19 mouse cellular contexts compared by ENCODE assay signal in the genomic region with DNA sequence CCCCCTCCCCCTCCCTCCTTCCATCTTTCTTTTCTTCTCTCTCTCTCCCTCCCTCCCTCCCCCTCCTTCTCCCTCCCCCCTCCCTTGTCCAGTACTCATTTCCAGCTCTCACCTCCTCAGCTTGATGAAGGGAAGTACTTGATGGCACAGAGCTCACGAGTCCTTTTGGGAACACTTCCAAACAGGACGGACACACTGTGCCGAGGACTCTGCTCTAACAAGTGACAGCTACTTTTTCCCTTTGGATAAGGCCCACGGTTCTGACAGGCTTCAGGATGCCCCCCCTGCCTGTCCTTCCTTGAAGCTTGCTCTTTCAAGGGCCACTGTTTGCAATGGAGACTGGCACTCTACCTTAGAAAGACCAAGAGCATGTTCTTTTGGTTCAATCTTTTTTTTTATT.
DNase-seq lines count a peak whose midpoint lies in the region; ATAC-seq and TF ChIP-seq lines count a peak whose summit lies in the region.
"Had no signal": no experiment of that assay in that cellular context is flagged by ENCODE, and none has a peak within 500 bp of the region (broad histone marks: within the 10 kb centered on the region; RNA-seq: fewer than 3 reads in every experiment).

No protein-coding gene starts in this region.

- H3K36me3 ChIP-seq in heart, adult 2 months (ENCODE audit: control insufficient read depth, insufficient read depth, low read length), result no peaks in the 10 kb centered on the region
- no peaks in the 10 kb centered on the region for H3K36me3 ChIP-seq in heart, embryonic 11.5 days (ENCODE audit: control insufficient read depth, insufficient read depth, low read length)
- no peaks in the 10 kb centered on the region for H3K36me3 ChIP-seq in liver, adult 2 months (ENCODE audit: control insufficient read depth, insufficient read depth, low read length)
- H3K36me3 ChIP-seq: forebrain, embryonic 12.5 days; hindbrain, embryonic 10.5 days; limb, embryonic 15.5 days; stomach, embryonic 15.5 days had no signal

- no peak for TF ChIP-seq CTCF in heart, adult 2 months (IDR thresholded peaks at IDR 0.05)
- TF ChIP-seq CTCF in liver, adult 2 months (IDR thresholded peaks at IDR 0.05; ENCODE audit: low read depth, low read length), result no peak

- WGBS in heart, adult 2 months, result 12% methylated on average over 4 of the region's 4 CpGs
- WGBS in heart, embryonic 11.5 days (ENCODE audit: insufficient replicate concordance), result 35% methylated on average over 4 of the region's 4 CpGs
- 7% methylated on average over 4 of the region's 4 CpGs for WGBS in liver, adult 2 months

- H3K9me3 ChIP-seq in heart, embryonic 11.5 days (replicated peaks; ENCODE audit: control insufficient read depth, low read length), result no peaks in the 10 kb centered on the region
- H3K9me3 ChIP-seq: forebrain, embryonic 12.5 days; hindbrain, embryonic 10.5 days; limb, embryonic 15.5 days; stomach, embryonic 15.5 days had no signal

- H3K27me3 ChIP-seq in heart, adult 2 months (ENCODE audit: control insufficient read depth, insufficient read depth, low read length), result no peaks in the 10 kb centered on the region
- H3K27me3 ChIP-seq in heart, embryonic 11.5 days (ENCODE audit: control insufficient read depth, insufficient read depth, low read length), result no peaks in the 10 kb centered on the region
- H3K27me3 ChIP-seq in liver, adult 2 months (ENCODE audit: control insufficient read depth, insufficient read depth, low read length), result no peaks in the 10 kb centered on the region
- H3K27me3 ChIP-seq: CH12.LX; forebrain, embryonic 12.5 days; limb, embryonic 15.5 days; stomach, embryonic 15.5 days had no signal

- H3K4me1 ChIP-seq in heart, adult 2 months (ENCODE audit: control insufficient read depth, insufficient read depth, low read length), result peaks cover 2% of the 10 kb centered on the region
- peaks cover 4% of the 10 kb centered on the region; the same call in 1 of the 2 replicates for H3K4me1 ChIP-seq in heart, embryonic 11.5 days (ENCODE audit: control insufficient read depth, insufficient read depth, low read length)
- H3K4me1 ChIP-seq in liver, adult 2 months (ENCODE audit: control insufficient read depth, insufficient read depth, low read length), result peaks cover 20% of the 10 kb centered on the region
- H3K4me1 ChIP-seq: forebrain, embryonic 12.5 days; hindbrain, embryonic 10.5 days; stomach, embryonic 15.5 days had no signal

- H3K4me3 ChIP-seq in heart, adult 2 months, result no peak overlapping the region
- no peak overlapping the region for H3K4me3 ChIP-seq in heart, embryonic 11.5 days (ENCODE audit: low read depth, low read length)
- H3K4me3 ChIP-seq in liver, adult 2 months (ENCODE audit: insufficient read depth, low read depth, low read length), result peak overlapping the region; percentile 61
- H3K4me3 ChIP-seq: forebrain, embryonic 12.5 days; hindbrain, embryonic 10.5 days; limb, embryonic 15.5 days; stomach, embryonic 15.5 days had no signal

- DNase-seq in heart, adult 2 months, result peak in 1 of 2 experiments; percentile 27
- DNase-seq in liver, adult 2 months (ENCODE audit: extremely low read depth, low read depth, low spot score), result peak; percentile 90
- no peak for DNase-seq in liver
- DNase-seq in kidney, postnatal 14 days, result peak; percentile 44
- DNase-seq in lung, postnatal 14 days, result peak; percentile 32
- DNase-seq in thymus, postnatal 14 days, result no peak
- DNase-seq in layer of hippocampus, postnatal 36 days, result no peak
- DNase-seq: adrenal gland, adult 2 months; cerebellum, adult 11 months; cerebellum, postnatal 36 days; gastrocnemius, postnatal 25 days; midbrain, embryonic 14.5 days; retina, postnatal 1 day had no signal

- ATAC-seq in heart, embryonic 11.5 days (replicated peaks; ENCODE audit: insufficient number of reproducible peaks, low FRiP score, low TSS enrichment), result no peak

- H3K79me2 ChIP-seq in heart, adult 2 months (replicated peaks; ENCODE audit: control insufficient read depth, insufficient read depth, low read length), result no peaks in the 10 kb centered on the region
- 0 out of 2 replicates have a peak, but pooled peaks cover 3% of the 10 kb centered on the region for H3K79me2 ChIP-seq in liver, adult 2 months (ENCODE audit: control insufficient read depth, insufficient read depth, low read length)

- intact Hi-C loops in heart, adult 2 months (cut with DNase I), result no loop called here

- no peak overlapping the region for H3K4me2 ChIP-seq in heart, embryonic 11.5 days
- H3K4me2 ChIP-seq: forebrain, embryonic 12.5 days; limb, embryonic 15.5 days; stomach, embryonic 15.5 days had no signal

- TF ChIP-seq EP300 in heart, adult 2 months (IDR thresholded peaks at IDR 0.05; ENCODE audit: insufficient read depth, low read depth, low read length), result peak; percentile 61; the same call in 1 of the 2 replicates

- no peak for TF ChIP-seq POLR2A in heart, adult 2 months (IDR thresholded peaks at IDR 0.05; ENCODE audit: insufficient read depth, low read depth, low read length)
- no peak for TF ChIP-seq POLR2A in liver, adult 2 months (IDR thresholded peaks at IDR 0.05; ENCODE audit: extremely low read depth, insufficient read depth, low read length)

- H3K9ac ChIP-seq in heart, adult 2 months (ENCODE audit: low read depth, low read length), result no peak overlapping the region
- no peak overlapping the region for H3K9ac ChIP-seq in heart, embryonic 11.5 days (ENCODE audit: low read depth, low read length)
- H3K9ac ChIP-seq in liver, adult 2 months (ENCODE audit: low read depth, low read length), result peak overlapping the region; percentile 67
- H3K9ac ChIP-seq: forebrain, embryonic 12.5 days; limb, embryonic 15.5 days; stomach, embryonic 15.5 days had no signal

- H3K27ac ChIP-seq in heart, adult 2 months, result no peak overlapping the region
- H3K27ac ChIP-seq in heart, embryonic 11.5 days (ENCODE audit: low read depth, low read length), result no peak overlapping the region
- H3K27ac ChIP-seq in liver, adult 2 months (replicated peaks; ENCODE audit: insufficient read depth, low read depth, low read length), result peak overlapping the region; percentile 79
- H3K27ac ChIP-seq: forebrain, embryonic 12.5 days; hindbrain, embryonic 10.5 days had no signal

Comparison
In these comparisons a context has a peak if more than half of its experiments do, and no peak if none do; other contexts are left out.
1. DNase-seq: peak in liver, adult 2 months (single experiment), kidney, postnatal 14 days (single experiment) and lung, postnatal 14 days (single experiment); none in liver (single experiment), thymus, postnatal 14 days (single experiment) and layer of hippocampus, postnatal 36 days (0 of 2).